Mouse (Mus musculus) limb, embryonic 15.5 days (tissue): ENCODE measurements around the gene Sec31a. TPM values are rescaled to one million over a fixed set of nuclear protein-coding genes. Genes with fewer than 3 reads are reported as not detected.

Experiments
- ATAC-seq: fragments of 200-750 bp; cut with Nextera tagmentation; 2 replicates; pipeline ENCODE4 v1.8.0; 2017; ENCODE audit warnings: low read depth, moderate TSS enrichment; ENCODE audit not compliant: insufficient number of reproducible peaks, low FRiP score, low TSS enrichment
- H3K27ac ChIP-seq: fragments of 300-500 bp; sonication (generic); 2 replicates; pipeline ENCODE4 v1.5.1; 2015; ENCODE audit warnings: moderate library complexity, mild to moderate bottlenecking, inconsistent platforms
- H3K27me3 ChIP-seq: fragments of 300-500 bp; sonication (generic); 2 replicates; pipeline ENCODE4 v1.6.1; 2015; ENCODE audit warnings: inconsistent platforms
- H3K36me3 ChIP-seq: fragments of 300-500 bp; sonication (generic); 2 replicates; pipeline ENCODE4 v1.6.1; 2015; ENCODE audit warnings: inconsistent platforms
- H3K4me1 ChIP-seq: fragments of 300-500 bp; sonication (generic); 2 replicates; pipeline ENCODE4 v1.6.1; 2015; ENCODE audit warnings: inconsistent platforms
- H3K4me2 ChIP-seq: fragments of 300-500 bp; sonication (generic); 2 replicates; pipeline ENCODE4 v1.6.1; 2015; ENCODE audit warnings: mild to moderate bottlenecking, inconsistent platforms
- H3K4me3 ChIP-seq: fragments of 300-500 bp; sonication (generic); 2 replicates; pipeline ENCODE4 v1.5.1; 2015; ENCODE audit warnings: mild to moderate bottlenecking, inconsistent platforms
- H3K9ac ChIP-seq: fragments of 300-500 bp; sonication (generic); 2 replicates; pipeline ENCODE4 v1.6.1; 2015; ENCODE audit warnings: inconsistent platforms
- H3K9me3 ChIP-seq: fragments of 300-500 bp; sonication (generic); 2 replicates; pipeline ENCODE4 v1.6.1; 2016; ENCODE audit warnings: inconsistent platforms
- WGBS: fragments of 180-500 bp; shearing (Covaris S2); methylation state at CpG from one replicate; pipeline ENCODE4 v1.1.7; 2015; 5-methylcytosine and 5-hydroxymethylcytosine counted together
- polyA plus RNA-seq: library from polyadenylated mRNA; unstranded; fragments of >200 nt; fragmentation: Nextera tagmentation; extraction: Ambion mirVana; gene quantifications from 2 replicates; pipeline ENCODE4 v1.2.1, GENCODE M21; 2015

Sec31a gene
- polyA plus RNA-seq, 1 experiment from 2014 or later = 266 TPM

DNA sequence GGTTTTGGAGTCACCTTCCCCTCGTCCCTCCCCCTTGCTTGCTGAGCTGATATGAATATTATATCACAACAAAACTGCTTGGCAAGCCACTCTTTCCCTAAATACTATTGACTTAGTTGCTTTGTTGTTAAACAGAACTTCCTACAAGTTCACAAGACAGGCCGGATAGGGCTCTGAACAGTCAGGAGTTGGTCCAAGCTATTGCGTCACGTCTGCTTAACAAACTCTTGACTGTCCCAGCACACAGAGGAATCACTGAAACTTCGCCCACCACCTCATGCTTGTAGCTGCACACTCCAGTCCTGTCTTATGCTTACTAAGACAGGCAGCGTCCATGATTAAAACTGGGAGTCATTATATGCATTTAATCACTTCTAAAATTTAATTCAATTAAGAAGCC lies 46.9 kb downstream of the Sec31a start:
- no peak overlapping the region for H3K4me3 ChIP-seq
- H3K9me3 ChIP-seq = no peaks in the 10 kb centered on the region
- WGBS = 89% methylated on average over 6 of the region's 6 CpGs
- ATAC-seq = no peak
- no peak overlapping the region for H3K4me2 ChIP-seq
- H3K36me3 ChIP-seq = peaks cover 91% of the 10 kb centered on the region
- H3K27ac ChIP-seq = no peak overlapping the region
- no peaks in the 10 kb centered on the region for H3K27me3 ChIP-seq
- H3K4me1 ChIP-seq = no peaks in the 10 kb centered on the region
- H3K9ac ChIP-seq = no peak overlapping the region

- Histone ChIP-seq H3K9me3 (no peaks in the 10 kb centered on the region), H3K4me1 (no peaks in the 10 kb centered on the region), H3K27me3 (no peaks in the 10 kb centered on the region), H3K4me3 (no peak overlapping the region), H3K4me2 (no peak overlapping the region), H3K36me3 (peaks cover 91% of the 10 kb centered on the region), H3K27ac (no peak overlapping the region), H3K9ac (no peak overlapping the region)
- WGBS = 88% methylated on average over 5 of the region's 5 CpGs
- ATAC-seq = no peak
These were observed 47.5 kb downstream of the Sec31a start for GRCm38 (mm10) chr5:100368527-100368926.

GRCm38 (mm10) chr5:100367051-100367450 lies 49.0 kb downstream of the Sec31a start:
- WGBS = 84% methylated on average over 2 of the region's 2 CpGs
- no peak for ATAC-seq
- Histone ChIP-seq H3K36me3 (peaks cover 94% of the 10 kb centered on the region), H3K27ac (no peak overlapping the region), H3K9ac (no peak overlapping the region), H3K9me3 (no peaks in the 10 kb centered on the region), H3K4me2 (no peak overlapping the region), H3K4me1 (no peaks in the 10 kb centered on the region), H3K27me3 (no peaks in the 10 kb centered on the region), H3K4me3 (no peak overlapping the region)

- no peak overlapping the region for H3K4me2 ChIP-seq
- H3K4me1 ChIP-seq = peaks cover 7% of the 10 kb centered on the region
- H3K27ac ChIP-seq = no peak overlapping the region
- H3K36me3 ChIP-seq = peaks cover 52% of the 10 kb centered on the region
- H3K9ac ChIP-seq = no peak overlapping the region
- no peaks in the 10 kb centered on the region for H3K27me3 ChIP-seq
- H3K9me3 ChIP-seq = no peaks in the 10 kb centered on the region
- ATAC-seq = no peak
- 88% methylated on average over 6 of the region's 6 CpGs for WGBS
- no peak overlapping the region for H3K4me3 ChIP-seq
These were observed 55.7 kb downstream of the Sec31a start for GRCm38 (mm10) chr5:100360296-100360695.

- H3K4me3 ChIP-seq = no peak overlapping the region
- H3K27me3 ChIP-seq = no peaks in the 10 kb centered on the region
- ATAC-seq = no peak
- H3K27ac ChIP-seq = no peak overlapping the region
- peaks cover 33% of the 10 kb centered on the region for H3K36me3 ChIP-seq
- 29% methylated on average over 8 of the region's 8 CpGs for WGBS
- H3K9me3 ChIP-seq = no peaks in the 10 kb centered on the region
- H3K4me1 ChIP-seq = peaks cover 7% of the 10 kb centered on the region
- no peak overlapping the region for H3K9ac ChIP-seq
- H3K4me2 ChIP-seq = no peak overlapping the region
These were observed 57.7 kb downstream of the Sec31a start for GRCm38 (mm10) chr5:100358334-100358733.

- Histone ChIP-seq H3K4me2 (no peak overlapping the region), H3K36me3 (no peaks in the 10 kb centered on the region), H3K27me3 (no peaks in the 10 kb centered on the region), H3K9ac (no peak overlapping the region), H3K4me1 (peaks cover 7% of the 10 kb centered on the region), H3K9me3 (no peaks in the 10 kb centered on the region), H3K4me3 (no peak overlapping the region), H3K27ac (no peak overlapping the region)
- ATAC-seq = no peak
- 93% methylated on average over 20 of the region's 20 CpGs for WGBS
These were observed 61.4 kb downstream of the Sec31a start for GRCm38 (mm10) chr5:100354644-100355043.

- Histone ChIP-seq H3K27ac (no peak overlapping the region), H3K4me2 (no peak overlapping the region), H3K36me3 (no peaks in the 10 kb centered on the region), H3K4me1 (peaks cover 4% of the 10 kb centered on the region), H3K27me3 (no peaks in the 10 kb centered on the region), H3K9me3 (no peaks in the 10 kb centered on the region), H3K9ac (no peak overlapping the region), H3K4me3 (no peak overlapping the region)
- WGBS = 43% methylated on average over 10 of the region's 10 CpGs
- ATAC-seq = no peak
These were observed 62.8 kb downstream of the Sec31a start for GRCm38 (mm10) chr5:100352986-100353848.

DNA sequence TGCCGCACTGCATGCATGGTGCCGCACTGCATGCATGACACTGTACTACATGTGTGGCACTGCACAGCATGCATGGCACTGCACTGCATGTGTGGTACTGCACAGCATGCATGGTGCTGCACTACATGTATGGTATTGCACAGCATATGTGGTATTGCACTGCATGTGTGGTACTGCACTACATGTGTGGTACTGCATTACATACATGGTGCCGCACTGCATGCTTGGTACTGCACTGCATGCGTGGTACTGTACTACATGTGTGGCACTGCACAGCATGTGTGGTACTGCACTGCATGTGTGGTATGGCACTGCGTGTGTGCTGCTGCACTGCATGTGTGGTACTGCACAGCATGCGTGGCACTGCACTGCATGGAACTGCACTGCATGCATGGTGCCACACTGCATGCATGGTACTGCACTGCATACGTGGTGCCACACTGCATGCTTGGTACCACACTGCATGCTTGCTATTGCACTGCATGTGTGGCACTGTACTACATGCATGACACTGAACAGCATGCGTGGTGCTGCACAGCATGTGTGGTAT lies 65.1 kb downstream of the Sec31a start:
- 96% methylated on average over 8 of the region's 8 CpGs for WGBS
- H3K36me3 ChIP-seq = no peaks in the 10 kb centered on the region
- H3K4me3 ChIP-seq = no peak overlapping the region
- no peaks in the 10 kb centered on the region for H3K27me3 ChIP-seq
- 0 out of 2 replicates have a peak, but pooled peaks have one; percentile 32 for ATAC-seq
- H3K9me3 ChIP-seq = no peaks in the 10 kb centered on the region
- H3K4me2 ChIP-seq = no peak overlapping the region
- H3K4me1 ChIP-seq = 0 out of 2 replicates have a peak, but pooled peaks cover 3% of the 10 kb centered on the region
- H3K27ac ChIP-seq = no peak overlapping the region
- H3K9ac ChIP-seq = no peak overlapping the region

- no peaks in the 10 kb centered on the region for H3K36me3 ChIP-seq
- 0 out of 2 replicates have a peak, but pooled peaks cover 3% of the 10 kb centered on the region for H3K4me1 ChIP-seq
- H3K4me2 ChIP-seq = no peak overlapping the region
- ATAC-seq = no peak
- WGBS = 58% methylated on average over 10 of the region's 10 CpGs
- no peak overlapping the region for H3K4me3 ChIP-seq
- H3K27ac ChIP-seq = no peak overlapping the region; the same call in 1 of the 2 replicates
- H3K27me3 ChIP-seq = no peaks in the 10 kb centered on the region
- no peak overlapping the region for H3K9ac ChIP-seq
- no peaks in the 10 kb centered on the region for H3K9me3 ChIP-seq
These were observed 66.5 kb downstream of the Sec31a start for GRCm38 (mm10) chr5:100349287-100350215.

GRCm38 (mm10) chr5:100345118-100345517 lies 70.9 kb downstream of the Sec31a start:
- Histone ChIP-seq H3K9ac (no peak overlapping the region), H3K27ac (no peak overlapping the region), H3K27me3 (no peaks in the 10 kb centered on the region), H3K4me1 (0 out of 2 replicates have a peak, but pooled peaks cover 3% of the 10 kb centered on the region), H3K4me2 (no peak overlapping the region), H3K4me3 (no peak overlapping the region), H3K36me3 (no peaks in the 10 kb centered on the region), H3K9me3 (no peaks in the 10 kb centered on the region)
- no peak for ATAC-seq
- 90% methylated on average over 1 of the region's 1 CpGs for WGBS

DNA sequence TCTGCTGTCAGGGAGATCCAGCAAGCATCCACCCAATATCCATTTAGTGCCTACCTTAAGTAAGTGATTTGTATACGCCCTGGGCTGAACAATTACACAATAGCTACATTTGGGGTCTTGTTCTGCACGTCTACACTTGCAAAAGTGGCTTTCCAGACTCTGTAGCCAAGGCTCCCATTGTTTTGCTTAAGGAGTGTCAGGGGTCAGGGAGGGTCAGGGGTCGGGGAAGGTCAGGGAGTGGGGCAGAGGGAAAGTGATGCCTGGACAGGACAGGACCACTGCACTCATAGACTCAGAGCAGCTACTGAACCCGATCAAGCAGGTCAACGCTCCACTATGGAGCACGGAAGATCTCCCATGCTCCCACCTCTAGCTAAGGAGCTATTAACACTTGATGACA lies 72.9 kb downstream of the Sec31a start:
- Histone ChIP-seq H3K4me2 (no peak overlapping the region), H3K27ac (no peak overlapping the region), H3K36me3 (no peaks in the 10 kb centered on the region), H3K9ac (no peak overlapping the region), H3K9me3 (no peaks in the 10 kb centered on the region), H3K4me3 (no peak overlapping the region), H3K4me1 (no peaks in the 10 kb centered on the region), H3K27me3 (no peaks in the 10 kb centered on the region)
- 54% methylated on average over 6 of the region's 6 CpGs for WGBS
- ATAC-seq = no peak
